Mouse (Mus musculus) CD4-positive naive resting alpha-beta T cell, adult 76 days (primary cell): ENCODE data around the gene Osgepl1. TPM values are rescaled to one million over a fixed set of nuclear protein-coding genes. Genes with fewer than 3 reads are reported as not detected.

Source experiments
- total RNA-seq: library from RNA; stranded (reverse); gene quantifications from one replicate; pipeline ENCODE4 v1.2.4, GENCODE M21; 2023

Gene Osgepl1
- 5.9 TPM for total RNA-seq

DNA sequence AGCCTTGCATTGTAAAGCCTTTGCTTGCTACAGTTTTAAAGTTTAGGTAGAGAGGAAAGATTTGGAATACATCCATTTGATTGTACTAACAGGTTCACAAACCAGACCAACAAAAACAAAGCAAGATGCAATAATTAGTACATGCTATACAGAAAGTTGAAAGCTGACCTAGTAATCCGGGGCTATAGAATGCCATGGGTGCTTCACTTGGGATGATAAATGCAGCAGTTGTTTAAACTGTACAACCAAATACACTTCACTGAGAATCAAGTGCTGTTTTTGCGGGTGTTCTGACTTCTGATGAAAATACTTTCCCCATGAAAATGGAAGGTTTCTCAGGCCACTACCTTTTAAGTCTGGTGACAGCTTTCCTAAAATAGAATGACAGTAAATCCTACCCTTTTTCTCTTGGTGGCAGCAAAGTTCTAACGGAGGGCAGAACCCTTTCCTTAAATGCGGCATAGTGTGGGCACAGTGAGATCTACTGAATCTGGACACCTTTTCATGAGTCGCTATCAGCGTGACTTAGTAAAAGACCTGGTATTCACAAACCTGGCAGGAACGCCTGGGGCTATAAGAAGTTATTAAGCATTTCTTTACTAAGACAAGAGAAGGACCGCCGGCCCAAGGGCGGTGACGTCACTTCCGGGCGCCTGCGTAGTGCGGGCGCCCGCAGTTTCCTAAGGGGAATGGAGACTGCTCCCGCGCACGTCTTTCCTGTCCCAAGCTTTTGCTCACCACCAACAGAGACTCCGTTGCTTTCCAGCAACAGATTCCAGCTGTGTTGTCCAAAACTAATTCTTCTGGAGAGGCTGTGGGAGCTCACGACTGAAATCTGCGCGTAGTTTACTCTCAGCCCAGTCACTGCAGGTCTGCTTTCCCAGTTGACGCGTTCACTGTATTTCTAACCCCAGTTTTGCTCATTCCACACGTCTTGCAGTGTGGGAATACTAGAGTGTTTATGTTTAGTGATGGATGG, at the start of gene Osgepl1:
Osgepl1 (plus strand) TSS at position 636 of the 979 bp plus-strand sequence.

GRCm38 (mm10) chr1:53296581-53297383, 16.6 kb upstream of the Osgepl1 start, which contains the start of the genes Pms1, Ormdl1 and Gm28778:
Gene Pms1, minus strand, starts transcription at chr1:53297018.
Gene Ormdl1, plus strand, starts transcription at chr1:53297095.
Gene Gm28778, plus strand, starts transcription at chr1:53297111.

GRCm38 (mm10) chr1:53352327-53353261, 39.2 kb downstream of the Osgepl1 start, which contains the start of the genes Asdurf, Gm28551 and Asnsd1:
Gene Asdurf, minus strand, starts transcription at chr1:53352619.
Gene Gm28551, minus strand, starts transcription at chr1:53352667.
Gene Asnsd1, minus strand, starts transcription at chr1:53352752.

Other genes starting within 250 kb of the Osgepl1 start
- gene 1700019A02Rik, start 126.0 kb upstream of the Osgepl1 start, total RNA-seq, result not detected
- gene Pms1, start 16.6 kb upstream of the Osgepl1 start, total RNA-seq, result 14.9 TPM
- gene Ormdl1, start 16.5 kb upstream of the Osgepl1 start, total RNA-seq, result 17.7 TPM
- gene Gm28778, start 16.5 kb upstream of the Osgepl1 start, total RNA-seq, result not detected
- gene Asdurf, start 39.0 kb downstream of the Osgepl1 start, total RNA-seq, result not detected
- not detected for gene Gm28551, start 39.0 kb downstream of the Osgepl1 start, total RNA-seq
- gene Asnsd1, start 39.1 kb downstream of the Osgepl1 start, total RNA-seq, result 34.6 TPM